Mouse (Mus musculus): ENCODE data around the gene Crisp4. TPM values are rescaled to one million over a fixed set of nuclear protein-coding genes. Genes with fewer than 3 reads are reported as not detected.

Gene Crisp4
- polyA plus RNA-seq, 1 experiment from 2014 or later = not detected

DNA sequence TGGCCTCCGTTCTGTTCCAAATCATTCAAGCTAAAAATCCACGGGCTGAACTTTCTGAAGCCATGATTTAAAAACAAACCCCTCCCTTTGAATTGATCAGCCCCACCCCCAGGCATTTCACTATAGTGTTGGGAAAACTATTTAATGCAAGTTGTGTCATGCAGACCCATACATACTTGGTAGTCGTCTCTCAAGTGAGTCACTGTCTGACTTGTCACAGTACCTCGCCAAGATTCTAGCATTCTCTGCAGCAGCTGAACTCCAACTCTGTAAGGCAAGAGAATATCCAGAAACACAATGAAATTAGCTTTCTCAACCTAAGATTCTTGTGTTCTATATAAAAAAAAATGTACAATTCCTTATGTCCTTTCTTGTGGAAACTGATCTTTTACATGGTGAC, 15.7 kb downstream of the Crisp4 start:
- no peaks in the 10 kb centered on the region for H3K4me1 ChIP-seq (ENCODE audit: control insufficient read depth, insufficient read depth, low read depth, low read length)
- H3K9me3 ChIP-seq (ENCODE audit: control insufficient read depth, low read length) = no peaks in the 10 kb centered on the region
- WGBS = 79% methylated on average over 4 of the region's 4 CpGs
- H3K36me3 ChIP-seq (ENCODE audit: control insufficient read depth, insufficient read depth, low read length) = no peaks in the 10 kb centered on the region
- H3K4me2 ChIP-seq (ENCODE audit: low read length) = no peak overlapping the region
- no peak overlapping the region for H3K4me3 ChIP-seq (ENCODE audit: low read length)
- ATAC-seq = no peak
- no peak overlapping the region for H3K27ac ChIP-seq (ENCODE audit: low read depth, low read length)
- no peak overlapping the region for H3K9ac ChIP-seq (ENCODE audit: low read depth, low read length)
- H3K27me3 ChIP-seq (replicated peaks; ENCODE audit: control insufficient read depth, insufficient read depth, low read length) = no peaks in the 10 kb centered on the region

- Histone ChIP-seq H3K4me1 (ENCODE audit: control insufficient read depth, insufficient read depth, low read depth, low read length) (no peaks in the 10 kb centered on the region), H3K36me3 (ENCODE audit: control insufficient read depth, insufficient read depth, low read length) (no peaks in the 10 kb centered on the region), H3K4me2 (ENCODE audit: low read length) (no peak overlapping the region; the same call in 1 of the 2 replicates), H3K9ac (ENCODE audit: low read depth, low read length) (no peak overlapping the region), H3K27me3 (replicated peaks; ENCODE audit: control insufficient read depth, insufficient read depth, low read length) (no peaks in the 10 kb centered on the region), H3K9me3 (ENCODE audit: control insufficient read depth, low read length) (no peaks in the 10 kb centered on the region), H3K4me3 (ENCODE audit: low read length) (no peak overlapping the region), H3K27ac (ENCODE audit: low read depth, low read length) (no peak overlapping the region)
- WGBS = 38% methylated on average over 5 of the region's 5 CpGs
- peak; percentile 70; the same call in 1 of the 2 replicates for ATAC-seq
Observed at GRCm38 (mm10) chr1:18106720-18107355, 38.9 kb downstream of the Crisp4 start.

DNA sequence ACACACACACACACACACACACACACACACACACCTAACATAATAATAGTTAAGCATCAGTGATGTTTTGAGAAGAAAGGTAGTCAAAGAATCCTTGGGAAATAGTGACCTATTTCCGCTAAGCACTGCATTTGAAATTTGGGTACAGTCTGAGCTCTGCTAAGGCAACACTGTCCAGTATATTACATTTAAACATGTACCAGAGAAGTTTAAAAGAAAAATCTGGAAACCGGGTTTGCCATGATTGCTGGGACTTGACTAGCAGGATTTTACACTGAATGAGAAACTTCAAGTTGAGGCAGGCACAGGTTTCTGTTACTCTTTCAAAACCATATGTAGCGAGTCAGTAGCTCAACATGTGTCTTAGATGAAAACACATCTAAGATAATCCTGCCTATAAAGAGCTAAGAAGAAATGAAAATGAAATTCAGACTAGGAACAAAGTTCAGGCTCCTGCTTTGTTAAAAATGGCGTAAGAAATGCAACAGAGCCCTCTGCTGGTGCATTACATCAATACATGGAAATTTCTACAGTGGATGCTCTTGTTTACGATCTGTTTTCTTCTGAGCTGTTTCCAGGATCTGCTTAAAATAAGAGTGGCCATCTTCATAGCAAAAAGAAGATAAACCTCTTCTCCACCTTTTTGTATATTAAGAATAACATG, 39.7 kb downstream of the Crisp4 start:
- 0 out of 2 replicates have a peak, but pooled peaks have one; percentile 27 for ATAC-seq
- Histone ChIP-seq H3K4me3 (ENCODE audit: low read length) (no peak overlapping the region), H3K36me3 (ENCODE audit: control insufficient read depth, insufficient read depth, low read length) (no peaks in the 10 kb centered on the region), H3K4me1 (ENCODE audit: control insufficient read depth, insufficient read depth, low read depth, low read length) (no peaks in the 10 kb centered on the region), H3K27ac (ENCODE audit: low read depth, low read length) (no peak overlapping the region), H3K4me2 (ENCODE audit: low read length) (no peak overlapping the region), H3K9me3 (ENCODE audit: control insufficient read depth, low read length) (no peaks in the 10 kb centered on the region), H3K27me3 (replicated peaks; ENCODE audit: control insufficient read depth, insufficient read depth, low read length) (no peaks in the 10 kb centered on the region), H3K9ac (ENCODE audit: low read depth, low read length) (no peak overlapping the region)
- WGBS = 37% methylated on average over 5 of the region's 5 CpGs

DNA sequence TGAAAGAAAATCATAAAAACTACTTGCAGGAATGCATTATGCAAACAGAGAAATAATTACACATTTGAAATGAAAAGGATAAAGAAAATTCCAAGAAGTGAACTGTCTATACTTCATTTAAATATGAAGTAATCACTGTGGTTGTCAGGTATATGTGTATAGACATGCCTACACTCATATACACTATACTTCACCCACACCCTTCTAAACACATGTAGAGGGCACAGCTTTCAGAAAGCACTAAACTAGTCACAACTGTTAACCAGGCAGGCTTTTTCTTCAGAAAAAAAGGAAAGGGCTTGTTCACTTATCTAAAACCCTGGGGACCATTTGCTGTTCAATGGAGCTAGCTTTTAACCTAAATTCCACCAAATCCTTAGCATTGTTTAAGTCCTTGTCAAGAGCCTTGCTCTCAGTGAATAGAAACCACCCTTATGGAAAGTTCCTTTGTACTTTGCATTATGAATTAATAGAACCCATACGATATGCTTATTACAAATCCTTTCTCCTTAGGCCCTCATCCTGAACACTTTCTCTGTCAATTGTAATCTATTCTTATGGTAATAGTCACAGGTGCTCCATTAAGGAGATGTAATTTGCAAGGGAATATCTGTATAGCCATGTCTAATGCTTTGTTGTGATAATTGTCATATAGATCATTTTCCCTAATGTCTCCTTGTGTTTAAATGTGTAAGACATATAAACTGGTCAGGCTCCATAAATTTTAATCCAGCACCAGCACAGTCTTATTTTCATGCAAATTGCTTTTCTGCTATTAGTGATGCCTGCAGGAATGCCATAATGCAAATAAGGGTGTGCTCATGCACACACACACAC, 40.5 kb downstream of the Crisp4 start:
- Histone ChIP-seq H3K36me3 (ENCODE audit: control insufficient read depth, insufficient read depth, low read length) (no peaks in the 10 kb centered on the region), H3K4me1 (ENCODE audit: control insufficient read depth, insufficient read depth, low read depth, low read length) (no peaks in the 10 kb centered on the region), H3K27me3 (replicated peaks; ENCODE audit: control insufficient read depth, insufficient read depth, low read length) (no peaks in the 10 kb centered on the region), H3K9ac (ENCODE audit: low read depth, low read length) (no peak overlapping the region), H3K9me3 (ENCODE audit: control insufficient read depth, low read length) (no peaks in the 10 kb centered on the region), H3K4me2 (ENCODE audit: low read length) (no peak overlapping the region), H3K4me3 (ENCODE audit: low read length) (no peak overlapping the region), H3K27ac (ENCODE audit: low read depth, low read length) (no peak overlapping the region)
- WGBS = 24% methylated on average over 1 of the region's 1 CpGs
- 0 out of 2 replicates have a peak, but pooled peaks have one; percentile 27 for ATAC-seq

Other genes starting within 250 kb of the Crisp4 start
- not detected in 2 replicates for gene Defb18, start 91.5 kb upstream of the Crisp4 start, polyA plus RNA-seq (2015; fragmentation: Nextera tagmentation; extraction: Ambion mirVana)
- not detected in 2 replicates for gene Defb41, start 119.2 kb upstream of the Crisp4 start, polyA plus RNA-seq (2015; fragmentation: Nextera tagmentation; extraction: Ambion mirVana)

Data from hindbrain, embryonic 16.5 days (tissue).